Mouse (Mus musculus): ENCODE measurements at regions not wholly inside any gene's neighbourhood (a gene's known extent, or its start where the extent isn't known, plus 50 kb on each side); places are given as distances from the start of the nearest gene placed in this dataset.

DNA sequence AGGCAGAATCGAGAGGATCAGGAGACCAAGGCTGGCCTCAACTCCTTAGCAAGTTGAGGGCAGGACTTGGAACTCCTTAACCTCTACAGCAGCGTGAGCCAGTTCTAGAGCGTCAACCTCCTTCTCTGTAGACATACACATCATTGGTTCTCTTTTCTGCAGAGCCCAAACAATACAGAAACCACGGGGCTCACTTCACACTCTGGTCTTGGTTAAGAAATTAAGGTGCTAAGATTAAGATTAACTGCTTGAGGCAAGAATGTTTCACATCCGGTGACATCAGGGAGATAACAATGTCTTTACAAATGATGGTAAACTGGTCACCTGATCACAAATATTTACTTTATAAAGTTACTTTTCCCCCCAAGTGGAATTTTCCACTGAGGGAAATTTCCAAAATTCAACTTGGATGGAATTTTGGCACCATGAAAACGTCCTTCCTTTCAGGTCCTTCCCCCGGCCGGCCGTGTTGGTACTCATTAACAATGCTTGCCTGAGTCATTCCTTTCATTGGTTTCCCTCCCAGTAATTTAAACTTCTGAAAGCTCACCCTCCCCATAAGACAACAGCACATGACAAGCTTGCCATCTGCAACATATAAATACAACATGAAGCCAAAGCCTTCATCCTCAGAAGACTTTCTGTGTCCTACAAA lies 77.3 kb upstream of the Kdm7a start:
- Histone ChIP-seq H3K9ac (ENCODE audit: low read length) (no peak overlapping the region), H3K36me3 (ENCODE audit: control insufficient read depth, insufficient read depth, low read length) (no peaks in the 10 kb centered on the region), H3K27ac (ENCODE audit: low read depth, low read length) (no peak overlapping the region), H3K9me3 (ENCODE audit: control insufficient read depth, low read length) (no peaks in the 10 kb centered on the region), H3K4me3 (ENCODE audit: low read depth, low read length) (no peak overlapping the region), H3K27me3 (ENCODE audit: control insufficient read depth, insufficient read depth, low read length) (no peaks in the 10 kb centered on the region), H3K4me2 (ENCODE audit: low read depth, low read length, severe bottlenecking) (no peak overlapping the region), H3K4me1 (replicated peaks; ENCODE audit: control insufficient read depth, insufficient read depth, low read length) (peaks cover 2% of the 10 kb centered on the region; the same call in 1 of the 2 replicates)
- 89% methylated on average over 9 of the region's 9 CpGs for WGBS
- no peak for DNase-seq (ENCODE audit: low spot score)
- ATAC-seq (replicated peaks; ENCODE audit: low FRiP score): no peak

DNA sequence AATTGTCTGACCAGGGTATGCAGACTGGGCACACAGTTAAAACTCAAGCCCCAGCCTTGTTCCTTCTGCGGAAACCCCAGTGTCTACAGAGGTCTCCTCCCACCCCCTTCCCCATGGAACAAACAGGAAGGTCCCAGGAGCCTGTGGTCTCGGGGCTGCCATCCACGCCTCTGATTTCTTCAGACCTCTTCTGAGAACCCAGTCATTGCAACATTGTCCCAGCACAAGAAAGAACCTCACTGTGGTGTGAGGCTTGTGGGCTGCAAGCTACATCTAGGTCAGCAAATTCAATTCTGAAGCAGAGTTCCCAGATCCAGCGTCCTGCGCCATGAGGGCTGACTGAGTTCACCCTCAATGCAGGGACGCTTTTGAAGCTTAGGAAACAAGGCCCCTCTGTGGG lies 71.7 kb upstream of the Kdm7a start:
- WGBS: 87% methylated on average over 6 of the region's 6 CpGs
- Histone ChIP-seq H3K27me3 (ENCODE audit: control insufficient read depth, insufficient read depth, low read length) (no peaks in the 10 kb centered on the region), H3K9me3 (ENCODE audit: control insufficient read depth, low read length) (no peaks in the 10 kb centered on the region), H3K4me3 (ENCODE audit: low read depth, low read length) (no peak overlapping the region), H3K4me1 (replicated peaks; ENCODE audit: control insufficient read depth, insufficient read depth, low read length) (no peaks in the 10 kb centered on the region), H3K36me3 (ENCODE audit: control insufficient read depth, insufficient read depth, low read length) (no peaks in the 10 kb centered on the region), H3K4me2 (ENCODE audit: low read depth, low read length, severe bottlenecking) (no peak overlapping the region), H3K27ac (ENCODE audit: low read depth, low read length) (no peak overlapping the region), H3K9ac (ENCODE audit: low read length) (no peak overlapping the region)
- ATAC-seq (replicated peaks; ENCODE audit: low FRiP score): no peak
- no peak for DNase-seq (ENCODE audit: low spot score)

DNA sequence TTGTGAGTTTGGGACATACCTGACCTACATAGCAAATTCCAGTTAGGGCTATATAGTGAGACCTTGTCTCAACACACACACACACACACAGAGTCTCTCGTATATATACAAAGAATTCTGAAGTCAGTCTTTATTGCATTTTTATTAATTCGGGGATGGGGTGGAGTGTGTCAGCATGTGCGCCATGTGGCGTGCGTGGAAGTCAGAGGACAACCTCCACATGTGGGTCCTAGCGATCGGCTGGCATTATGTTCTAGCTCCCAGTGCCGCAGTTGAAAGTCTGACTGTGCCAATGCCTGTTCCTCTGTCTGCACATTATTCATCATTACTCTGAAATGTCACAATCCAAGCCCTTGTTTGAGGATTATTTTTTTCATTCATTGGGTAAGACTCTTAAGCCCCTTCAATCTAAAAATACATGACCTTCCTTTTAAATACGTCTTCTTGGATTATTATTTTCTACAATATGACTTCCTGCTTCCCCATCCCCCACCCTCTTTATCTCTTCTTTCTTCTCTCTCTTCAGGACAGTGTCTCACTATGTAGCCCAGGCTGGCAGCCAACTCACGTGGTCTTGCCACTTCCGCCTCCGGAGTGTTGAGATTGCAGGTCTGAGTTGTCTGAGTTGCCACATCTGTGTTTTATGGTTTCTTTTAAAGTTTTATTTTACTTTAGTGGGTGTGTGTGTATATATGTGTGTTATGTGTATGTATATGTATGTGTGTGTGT lies 68.3 kb upstream of the Kdm7a start:
- 94% methylated on average over 12 of the region's 12 CpGs for WGBS

DNA sequence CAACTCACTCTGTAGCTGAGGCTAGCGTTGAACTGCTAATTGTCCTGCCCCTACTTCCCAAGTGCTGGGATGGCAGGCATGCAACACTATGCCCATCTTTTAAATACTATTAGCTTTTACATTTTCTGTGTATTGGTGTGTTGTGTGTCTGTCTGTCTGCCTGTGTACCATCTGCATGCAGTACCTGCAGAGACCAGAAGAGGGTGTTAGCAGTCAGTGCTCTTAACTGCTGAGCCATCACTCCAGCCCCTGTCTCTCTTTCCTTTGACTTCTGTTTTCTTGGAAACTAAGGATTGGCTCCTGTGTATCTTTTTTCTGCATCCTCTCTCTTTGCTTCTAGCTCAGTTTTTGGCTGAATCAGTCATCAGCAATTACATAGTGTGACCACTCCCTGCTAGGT lies 66.8 kb upstream of the Kdm7a start:
- no peak overlapping the region for H3K4me3 ChIP-seq (ENCODE audit: low read depth, low read length)
- no peaks in the 10 kb centered on the region for H3K27me3 ChIP-seq (ENCODE audit: control insufficient read depth, insufficient read depth, low read length)
- 86% methylated on average over 1 of the region's 1 CpGs for WGBS
- H3K9ac ChIP-seq (ENCODE audit: low read length): no peak overlapping the region
- H3K4me2 ChIP-seq (ENCODE audit: low read depth, low read length, severe bottlenecking): no peak overlapping the region
- no peak overlapping the region for H3K27ac ChIP-seq (ENCODE audit: low read depth, low read length)
- H3K36me3 ChIP-seq (ENCODE audit: control insufficient read depth, insufficient read depth, low read length): no peaks in the 10 kb centered on the region
- no peak for DNase-seq (ENCODE audit: low spot score)
- ATAC-seq (replicated peaks; ENCODE audit: low FRiP score): no peak
- H3K9me3 ChIP-seq (ENCODE audit: control insufficient read depth, low read length): no peaks in the 10 kb centered on the region
- no peaks in the 10 kb centered on the region for H3K4me1 ChIP-seq (replicated peaks; ENCODE audit: control insufficient read depth, insufficient read depth, low read length)

More for the DNA sequence above, 68.3 kb upstream of the Kdm7a start:
- Histone ChIP-seq H3K27me3 (ENCODE audit: control insufficient read depth, insufficient read depth, low read length) (no peaks in the 10 kb centered on the region), H3K36me3 (ENCODE audit: control insufficient read depth, insufficient read depth, low read length) (no peaks in the 10 kb centered on the region), H3K4me2 (ENCODE audit: low read depth, low read length, severe bottlenecking) (no peak overlapping the region), H3K9me3 (ENCODE audit: control insufficient read depth, low read length) (no peaks in the 10 kb centered on the region), H3K4me1 (replicated peaks; ENCODE audit: control insufficient read depth, insufficient read depth, low read length) (no peaks in the 10 kb centered on the region), H3K9ac (ENCODE audit: low read length) (no peak overlapping the region), H3K27ac (ENCODE audit: low read depth, low read length) (no peak overlapping the region), H3K4me3 (ENCODE audit: low read depth, low read length) (no peak overlapping the region)
- DNase-seq (ENCODE audit: low spot score): no peak
- ATAC-seq (replicated peaks; ENCODE audit: low FRiP score): no peak

DNA sequence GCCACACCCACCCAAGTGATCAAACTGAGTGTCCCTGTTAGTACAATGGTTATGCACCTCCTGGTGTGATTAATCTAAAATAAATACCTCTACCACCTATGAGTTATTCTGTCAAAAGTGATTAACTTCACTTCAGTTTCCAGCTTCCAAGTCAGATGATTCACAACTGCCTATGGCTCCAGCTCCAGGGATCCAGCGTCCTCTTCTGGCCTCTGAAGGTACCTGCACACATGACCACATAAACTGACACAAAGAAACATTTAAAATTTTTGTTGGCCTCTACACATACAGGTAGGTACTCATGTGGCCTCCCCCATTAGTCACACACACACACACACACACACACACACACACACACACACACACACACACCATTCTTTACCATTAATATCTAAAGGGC lies 63.9 kb upstream of the Kdm7a start:
- 87% methylated on average over 1 of the region's 1 CpGs for WGBS
- DNase-seq (ENCODE audit: low spot score) (no peak), ATAC-seq (replicated peaks; ENCODE audit: low FRiP score) (no peak)
- no peaks in the 10 kb centered on the region for H3K9me3 ChIP-seq (ENCODE audit: control insufficient read depth, low read length)
- H3K4me2 ChIP-seq (ENCODE audit: low read depth, low read length, severe bottlenecking): no peak overlapping the region
- H3K4me1 ChIP-seq (replicated peaks; ENCODE audit: control insufficient read depth, insufficient read depth, low read length): no peaks in the 10 kb centered on the region
- no peak overlapping the region for H3K27ac ChIP-seq (ENCODE audit: low read depth, low read length)
- H3K9ac ChIP-seq (ENCODE audit: low read length): no peak overlapping the region
- H3K27me3 ChIP-seq (ENCODE audit: control insufficient read depth, insufficient read depth, low read length): no peaks in the 10 kb centered on the region
- no peaks in the 10 kb centered on the region for H3K36me3 ChIP-seq (ENCODE audit: control insufficient read depth, insufficient read depth, low read length)
- no peak overlapping the region for H3K4me3 ChIP-seq (ENCODE audit: low read depth, low read length)

DNA sequence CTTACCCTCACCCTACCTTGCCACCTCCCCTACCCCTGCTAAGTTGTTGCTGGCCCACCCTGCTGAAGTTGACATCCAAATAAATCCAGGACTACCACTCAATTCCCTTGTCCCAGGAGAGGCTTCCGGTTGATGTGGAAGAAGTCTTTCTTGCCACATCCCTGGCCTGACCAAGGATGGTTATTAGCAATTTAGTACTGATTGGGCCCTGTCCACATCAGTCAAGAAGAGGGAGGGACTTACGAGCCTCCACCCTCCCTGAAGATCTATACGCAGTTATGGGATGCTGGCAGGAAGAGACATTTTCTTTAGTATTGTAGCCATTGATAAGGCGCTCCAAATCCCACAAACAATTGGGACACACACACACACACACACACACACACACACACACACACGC lies 63.1 kb upstream of the Kdm7a start:
- H3K4me2 ChIP-seq (ENCODE audit: low read depth, low read length, severe bottlenecking): no peak overlapping the region
- DNase-seq (ENCODE audit: low spot score) (no peak), ATAC-seq (replicated peaks; ENCODE audit: low FRiP score) (no peak)
- no peaks in the 10 kb centered on the region for H3K4me1 ChIP-seq (replicated peaks; ENCODE audit: control insufficient read depth, insufficient read depth, low read length)
- H3K9ac ChIP-seq (ENCODE audit: low read length): no peak overlapping the region
- no peaks in the 10 kb centered on the region for H3K27me3 ChIP-seq (ENCODE audit: control insufficient read depth, insufficient read depth, low read length)
- H3K4me3 ChIP-seq (ENCODE audit: low read depth, low read length): no peak overlapping the region
- WGBS: 55% methylated on average over 5 of the region's 5 CpGs
- no peak overlapping the region for H3K27ac ChIP-seq (ENCODE audit: low read depth, low read length)
- H3K9me3 ChIP-seq (ENCODE audit: control insufficient read depth, low read length): no peaks in the 10 kb centered on the region
- no peaks in the 10 kb centered on the region for H3K36me3 ChIP-seq (ENCODE audit: control insufficient read depth, insufficient read depth, low read length)

DNA sequence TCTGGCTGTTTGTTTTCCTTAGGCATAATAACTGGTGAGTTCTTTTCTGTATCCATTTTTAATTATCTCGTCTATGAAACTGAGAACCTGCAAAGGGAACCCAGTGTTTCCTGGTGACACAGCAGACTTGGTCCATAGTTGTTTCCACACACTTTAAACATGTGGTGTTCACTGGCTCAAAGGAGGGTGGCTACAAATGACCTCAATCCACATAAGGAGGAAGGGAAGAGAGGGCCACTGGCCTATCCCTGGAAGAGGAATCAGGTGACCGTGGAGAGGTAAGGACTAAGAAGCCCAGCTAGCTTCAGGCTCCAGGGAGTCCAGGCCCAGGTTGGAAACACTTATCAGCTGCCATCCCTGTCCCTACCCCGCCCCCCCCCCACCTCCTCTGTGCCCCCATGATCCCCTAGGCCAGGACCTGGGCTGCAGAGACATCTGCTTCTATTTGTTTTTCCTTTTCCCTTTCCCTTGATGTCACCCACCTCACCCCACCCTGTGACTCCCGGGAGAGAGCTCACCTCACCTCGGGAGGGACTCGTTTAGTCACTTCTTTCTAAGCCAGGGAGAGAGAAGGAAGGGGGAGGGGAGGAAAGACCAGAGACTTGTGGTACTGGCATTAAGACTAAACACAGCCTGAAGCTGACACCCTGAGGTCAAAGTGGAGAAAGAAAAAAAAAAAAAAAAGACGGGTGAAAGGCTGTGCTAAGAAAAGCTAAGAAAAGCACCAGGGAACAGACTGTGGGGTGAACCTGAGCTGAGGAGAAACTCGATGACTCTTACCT lies 62.2 kb upstream of the Kdm7a start:
- Histone ChIP-seq H3K36me3 (ENCODE audit: control insufficient read depth, insufficient read depth, low read length) (no peaks in the 10 kb centered on the region), H3K4me2 (ENCODE audit: low read depth, low read length, severe bottlenecking) (no peak overlapping the region), H3K9me3 (ENCODE audit: control insufficient read depth, low read length) (no peaks in the 10 kb centered on the region), H3K9ac (ENCODE audit: low read length) (no peak overlapping the region), H3K4me3 (ENCODE audit: low read depth, low read length) (no peak overlapping the region), H3K27ac (ENCODE audit: low read depth, low read length) (no peak overlapping the region), H3K4me1 (replicated peaks; ENCODE audit: control insufficient read depth, insufficient read depth, low read length) (no peaks in the 10 kb centered on the region), H3K27me3 (ENCODE audit: control insufficient read depth, insufficient read depth, low read length) (no peaks in the 10 kb centered on the region)
- DNase-seq (ENCODE audit: low spot score) (no peak), ATAC-seq (replicated peaks; ENCODE audit: low FRiP score) (no peak)
- 22% methylated on average over 8 of the region's 8 CpGs for WGBS

DNA sequence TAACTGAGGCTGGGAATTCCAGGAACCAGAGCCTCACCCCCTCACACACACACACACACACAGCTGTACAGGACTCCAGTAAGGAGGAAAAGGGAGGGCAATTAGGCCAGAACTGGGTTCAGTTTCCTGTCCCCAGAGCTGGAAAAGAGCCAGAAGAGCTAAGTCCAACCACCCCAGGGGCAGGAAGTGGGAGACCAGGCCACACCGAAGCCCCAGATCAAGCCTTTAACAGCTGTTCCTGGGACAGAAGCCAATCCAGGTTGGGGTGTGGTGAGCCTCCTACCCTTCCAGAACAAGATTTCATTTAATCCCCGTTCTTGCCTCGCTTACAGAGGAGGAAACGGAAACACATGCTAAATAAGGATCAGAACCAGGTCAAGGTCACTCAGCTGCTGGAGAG lies 58.1 kb upstream of the Kdm7a start:
- no peak for ATAC-seq (replicated peaks; ENCODE audit: low FRiP score)
- no peak overlapping the region for H3K27ac ChIP-seq (ENCODE audit: low read depth, low read length)

More for the DNA sequence above, 58.1 kb upstream of the Kdm7a start:
- Histone ChIP-seq H3K4me1 (replicated peaks; ENCODE audit: control insufficient read depth, insufficient read depth, low read length) (no peaks in the 10 kb centered on the region), H3K4me2 (ENCODE audit: low read depth, low read length, severe bottlenecking) (no peak overlapping the region), H3K27me3 (ENCODE audit: control insufficient read depth, insufficient read depth, low read length) (no peaks in the 10 kb centered on the region), H3K9ac (ENCODE audit: low read length) (no peak overlapping the region), H3K36me3 (ENCODE audit: control insufficient read depth, insufficient read depth, low read length) (no peaks in the 10 kb centered on the region), H3K9me3 (ENCODE audit: control insufficient read depth, low read length) (no peaks in the 10 kb centered on the region), H3K4me3 (ENCODE audit: low read depth, low read length) (no peak overlapping the region)
- no peak for DNase-seq (ENCODE audit: low spot score)
- WGBS: 70% methylated on average over 4 of the region's 4 CpGs

All from forebrain, embryonic 11.5 days (tissue).